In the genomic region with DNA sequence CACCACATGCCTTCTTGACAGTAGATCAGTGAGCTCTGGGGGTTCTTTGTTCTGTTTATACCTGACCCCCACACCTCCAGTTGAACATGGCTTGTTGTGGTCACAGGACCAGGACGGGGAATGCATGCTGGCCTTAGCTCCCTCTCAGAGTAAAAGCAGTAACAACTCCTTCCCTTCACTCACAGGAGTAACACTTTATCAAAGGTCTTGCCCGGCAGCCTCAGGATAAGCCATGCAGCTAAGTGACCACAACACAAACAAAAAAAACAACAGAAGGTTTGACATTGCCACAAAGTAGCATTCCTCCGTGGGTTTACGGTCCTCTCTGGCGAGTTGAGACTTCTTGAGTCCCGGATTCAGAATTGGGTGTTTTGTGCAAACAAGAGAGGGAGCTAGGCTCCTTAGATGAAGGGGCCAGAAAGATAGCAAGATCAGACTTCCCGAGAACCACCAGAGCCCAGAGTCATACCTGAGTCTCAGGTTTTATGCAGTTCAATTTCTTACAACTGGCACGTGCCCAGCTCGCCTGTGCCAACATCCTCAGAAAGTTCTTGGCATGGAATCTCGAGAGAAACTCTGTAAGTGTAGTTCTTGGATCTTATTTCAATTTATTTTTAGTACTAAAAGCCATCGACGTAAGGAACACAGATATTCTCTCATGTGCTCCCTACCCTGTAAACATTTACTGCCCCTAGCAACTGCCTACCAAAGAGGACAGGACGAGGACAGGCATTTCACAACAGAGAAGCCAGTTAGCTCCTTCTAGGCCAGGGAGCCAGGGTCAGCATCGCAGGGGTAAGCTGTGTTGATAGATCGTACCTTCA, we compare ENCODE assay signal across 13 mouse cellular contexts. TPM values are rescaled to one million over a fixed set of nuclear protein-coding genes. Genes with fewer than 3 reads are reported as not detected.
DNase-seq lines count a peak whose midpoint lies in the region; ATAC-seq and TF ChIP-seq lines count a peak whose summit lies in the region.
"Had no signal": no experiment of that assay in that cellular context is flagged by ENCODE, and none has a peak within 500 bp of the region (broad histone marks: within the 10 kb centered on the region; RNA-seq: fewer than 3 reads in every experiment).

No protein-coding gene starts in this region.

- H3K27me3 ChIP-seq in kidney, adult 2 months (replicated peaks; ENCODE audit: control insufficient read depth, insufficient read depth, low read length): no peaks in the 10 kb centered on the region
- H3K27me3 ChIP-seq in embryonic facial prominence, embryonic 14.5 days (replicated peaks; ENCODE audit: control insufficient read depth, insufficient read depth, low read length): no peaks in the 10 kb centered on the region
- H3K27me3 ChIP-seq in heart, embryonic 16.5 days (ENCODE audit: control insufficient read depth, insufficient read depth, low read length): no peaks in the 10 kb centered on the region
- H3K27me3 ChIP-seq: forebrain, embryonic 12.5 days; limb, embryonic 13.5 days had no signal

- TF ChIP-seq CTCF in kidney, adult 2 months (conservative IDR thresholded peaks at IDR 0.05; ENCODE audit: insufficient read depth, insufficient read length, low read depth, low read length): no peak

- H3K4me1 ChIP-seq in kidney, adult 2 months (ENCODE audit: control insufficient read depth, insufficient read depth, low read length): peaks cover 4% of the 10 kb centered on the region; the same call in 1 of the 2 replicates
- H3K4me1 ChIP-seq in embryonic facial prominence, embryonic 14.5 days (ENCODE audit: control insufficient read depth, insufficient read depth, low read length): no peaks in the 10 kb centered on the region
- peaks cover 17% of the 10 kb centered on the region for H3K4me1 ChIP-seq in heart, embryonic 16.5 days (ENCODE audit: control insufficient read depth, insufficient read depth, low read length)

- H3K27ac ChIP-seq in kidney, adult 2 months (ENCODE audit: insufficient read depth, low read depth, low read length): peak overlapping the region; percentile 49; the same call in 1 of the 2 replicates
- H3K27ac ChIP-seq in embryonic facial prominence, embryonic 14.5 days (replicated peaks; ENCODE audit: low read depth, low read length): no peak overlapping the region
- peak overlapping the region; percentile 69 for H3K27ac ChIP-seq in heart, embryonic 16.5 days (ENCODE audit: low read length)
- H3K27ac ChIP-seq: forebrain, embryonic 12.5 days; hindbrain, postnatal 0 days; limb, embryonic 13.5 days had no signal

- H3K9ac ChIP-seq in embryonic facial prominence, embryonic 14.5 days (ENCODE audit: low read depth, low read length): no peak overlapping the region
- H3K9ac ChIP-seq in heart, embryonic 16.5 days (ENCODE audit: low read length): no peak overlapping the region
- H3K9ac ChIP-seq: forebrain, embryonic 12.5 days; limb, embryonic 13.5 days had no signal

- H3K4me3 ChIP-seq in kidney, adult 2 months (ENCODE audit: insufficient read depth, low read depth, low read length): no peak overlapping the region
- H3K4me3 ChIP-seq in embryonic facial prominence, embryonic 14.5 days (ENCODE audit: low read depth, low read length): no peak overlapping the region
- no peak overlapping the region for H3K4me3 ChIP-seq in heart, embryonic 16.5 days (ENCODE audit: low read length)
- H3K4me3 ChIP-seq: forebrain, embryonic 12.5 days; limb, embryonic 13.5 days had no signal

- WGBS in kidney, adult 2 months: 78% methylated on average over 15 of the region's 15 CpGs
- WGBS in embryonic facial prominence, embryonic 14.5 days: 68% methylated on average over 15 of the region's 15 CpGs
- WGBS in heart, embryonic 16.5 days: 51% methylated on average over 15 of the region's 15 CpGs

- H3K36me3 ChIP-seq in kidney, adult 2 months (ENCODE audit: control insufficient read depth, insufficient read depth, low read length): no peaks in the 10 kb centered on the region
- no peaks in the 10 kb centered on the region for H3K36me3 ChIP-seq in embryonic facial prominence, embryonic 14.5 days (ENCODE audit: control insufficient read depth, insufficient read depth, low read length)
- H3K36me3 ChIP-seq in heart, embryonic 16.5 days (ENCODE audit: control insufficient read depth, insufficient read depth): no peaks in the 10 kb centered on the region
- H3K36me3 ChIP-seq: forebrain, embryonic 12.5 days; limb, embryonic 13.5 days had no signal

- H3K4me2 ChIP-seq in embryonic facial prominence, embryonic 14.5 days (ENCODE audit: low read depth, low read length): no peak overlapping the region
- no peak overlapping the region; the same call in 1 of the 2 replicates for H3K4me2 ChIP-seq in heart, embryonic 16.5 days (ENCODE audit: low read depth, low read length)
- H3K4me2 ChIP-seq: forebrain, embryonic 12.5 days; limb, embryonic 13.5 days had no signal

- no peak for DNase-seq in kidney, adult 2 months
- no peak for DNase-seq in kidney, adult 9 months
- DNase-seq in embryonic facial prominence, embryonic 14.5 days (ENCODE audit: low spot score): peak; percentile 35
- peak; percentile 72 for DNase-seq in lung, postnatal 14 days
- DNase-seq in thymus, postnatal 14 days: no peak
- DNase-seq in kidney, postnatal 4 days: no peak
- no peak for DNase-seq in layer of hippocampus, postnatal 36 days
- DNase-seq: cerebellum, postnatal 36 days had no signal

- ATAC-seq in embryonic facial prominence, embryonic 14.5 days (ENCODE audit: low read depth): no peak
- ATAC-seq in heart, embryonic 16.5 days (replicated peaks; ENCODE audit: extremely low read depth, insufficient read depth, low FRiP score): no peak; the same call in 1 of the 2 replicates
- ATAC-seq: hindbrain, postnatal 0 days had no signal

- H3K9me3 ChIP-seq in embryonic facial prominence, embryonic 14.5 days (ENCODE audit: control insufficient read depth, low read length): no peaks in the 10 kb centered on the region
- H3K9me3 ChIP-seq in heart, embryonic 16.5 days (replicated peaks; ENCODE audit: control insufficient read depth, low read length): no peaks in the 10 kb centered on the region
- H3K9me3 ChIP-seq: forebrain, embryonic 12.5 days; limb, embryonic 13.5 days had no signal

- TF ChIP-seq POLR2A in kidney, adult 2 months (IDR thresholded peaks at IDR 0.05; ENCODE audit: low read depth, low read length): no peak

RNA-seq across cellular contexts. Expression of gene 2610028H24Rik, which starts 1.3 kb away (rescaled TPM):
- polyA plus RNA-seq in kidney, adult 2 months (2012; rRNA removed): 0.08 and 0.12 TPM in 2 replicates
- 0.25 and 2.2 TPM in 2 replicates for polyA plus RNA-seq in embryonic facial prominence, embryonic 14.5 days (2014; fragmentation: Nextera tagmentation; extraction: Ambion mirVana)
- 0.76 and 1.1 TPM in 2 replicates for polyA plus RNA-seq in heart, embryonic 16.5 days (2015; fragmentation: Nextera tagmentation; extraction: Ambion mirVana)
- not detected for total RNA-seq in layer of hippocampus, postnatal 36 days (2021)
- total RNA-seq: hindbrain, postnatal 0 days had no signal
- polyA plus RNA-seq: forebrain, embryonic 12.5 days; hindbrain, postnatal 0 days; limb, embryonic 13.5 days had no signal

RNA-seq across cellular contexts. Expression of gene Pcnt, which starts 5.0 kb away (rescaled TPM):
- polyA plus RNA-seq in kidney, adult 2 months (2012; rRNA removed): 14.6 and 14.9 TPM in 2 replicates
- polyA plus RNA-seq in embryonic facial prominence, embryonic 14.5 days (2014; fragmentation: Nextera tagmentation; extraction: Ambion mirVana): 17.5 and 19.1 TPM in 2 replicates
- 12.6 and 12.9 TPM in 2 replicates for polyA plus RNA-seq in heart, embryonic 16.5 days (2015; fragmentation: Nextera tagmentation; extraction: Ambion mirVana)
- total RNA-seq in layer of hippocampus, postnatal 36 days (2021): 10 to 100 TPM; 20.7 to 24.1 TPM

RNA-seq across cellular contexts. Expression of gene AC141477.1, which starts 7.4 kb away (rescaled TPM):
- not detected in 2 replicates for polyA plus RNA-seq in kidney, adult 2 months (2012; rRNA removed)
- polyA plus RNA-seq in embryonic facial prominence, embryonic 14.5 days (2014; fragmentation: Nextera tagmentation; extraction: Ambion mirVana): not detected in 2 replicates
- polyA plus RNA-seq in heart, embryonic 16.5 days (2015; fragmentation: Nextera tagmentation; extraction: Ambion mirVana): not detected in 2 replicates
- not detected for total RNA-seq in layer of hippocampus, postnatal 36 days (2021)
- total RNA-seq: hindbrain, postnatal 0 days had no signal
- polyA plus RNA-seq: hindbrain, postnatal 0 days; limb, embryonic 13.5 days; stomach, embryonic 16.5 days had no signal

RNA-seq across cellular contexts. Expression of gene Mcm3ap, which starts 21.1 kb away (rescaled TPM):
- 16.6 and 18.3 TPM in 2 replicates for polyA plus RNA-seq in kidney, adult 2 months (2012; rRNA removed)
- polyA plus RNA-seq in embryonic facial prominence, embryonic 14.5 days (2014; fragmentation: Nextera tagmentation; extraction: Ambion mirVana): 53.1 and 63.3 TPM in 2 replicates
- 33.3 and 36.9 TPM in 2 replicates for polyA plus RNA-seq in heart, embryonic 16.5 days (2015; fragmentation: Nextera tagmentation; extraction: Ambion mirVana)
- 10 to 100 TPM; 50.8 TPM for total RNA-seq in layer of hippocampus, postnatal 36 days (2021)

RNA-seq across cellular contexts. Expression of gene Ybey, which starts 21.3 kb away (rescaled TPM):
- 3.1 and 3.3 TPM in 2 replicates for polyA plus RNA-seq in kidney, adult 2 months (2012; rRNA removed)
- 3.3 and 4.2 TPM in 2 replicates for polyA plus RNA-seq in embryonic facial prominence, embryonic 14.5 days (2014; fragmentation: Nextera tagmentation; extraction: Ambion mirVana)
- 4.9 and 5.4 TPM in 2 replicates for polyA plus RNA-seq in heart, embryonic 16.5 days (2015; fragmentation: Nextera tagmentation; extraction: Ambion mirVana)
- 1 to 10 TPM; 4.4 to 5.1 TPM for total RNA-seq in layer of hippocampus, postnatal 36 days (2021)

Comparison
In these comparisons a context has a peak if more than half of its experiments do, and no peak if none do; other contexts are left out.
1. DNase-seq: peak in embryonic facial prominence, embryonic 14.5 days (single experiment) and lung, postnatal 14 days (single experiment); none in kidney, adult 2 months (single experiment), kidney, adult 9 months (single experiment), thymus, postnatal 14 days (single experiment), kidney, postnatal 4 days (0 of 2) and layer of hippocampus, postnatal 36 days (0 of 2).